Mouse (Mus musculus): ENCODE results near the gene Hmcn2. TPM values are rescaled to one million over a fixed set of nuclear protein-coding genes. Genes with fewer than 3 reads are reported as not detected.

The Hmcn2 gene
- total and polyA plus RNA-seq, 3 experiments: 7.2 to 24.3 (median 8.3) TPM

DNA sequence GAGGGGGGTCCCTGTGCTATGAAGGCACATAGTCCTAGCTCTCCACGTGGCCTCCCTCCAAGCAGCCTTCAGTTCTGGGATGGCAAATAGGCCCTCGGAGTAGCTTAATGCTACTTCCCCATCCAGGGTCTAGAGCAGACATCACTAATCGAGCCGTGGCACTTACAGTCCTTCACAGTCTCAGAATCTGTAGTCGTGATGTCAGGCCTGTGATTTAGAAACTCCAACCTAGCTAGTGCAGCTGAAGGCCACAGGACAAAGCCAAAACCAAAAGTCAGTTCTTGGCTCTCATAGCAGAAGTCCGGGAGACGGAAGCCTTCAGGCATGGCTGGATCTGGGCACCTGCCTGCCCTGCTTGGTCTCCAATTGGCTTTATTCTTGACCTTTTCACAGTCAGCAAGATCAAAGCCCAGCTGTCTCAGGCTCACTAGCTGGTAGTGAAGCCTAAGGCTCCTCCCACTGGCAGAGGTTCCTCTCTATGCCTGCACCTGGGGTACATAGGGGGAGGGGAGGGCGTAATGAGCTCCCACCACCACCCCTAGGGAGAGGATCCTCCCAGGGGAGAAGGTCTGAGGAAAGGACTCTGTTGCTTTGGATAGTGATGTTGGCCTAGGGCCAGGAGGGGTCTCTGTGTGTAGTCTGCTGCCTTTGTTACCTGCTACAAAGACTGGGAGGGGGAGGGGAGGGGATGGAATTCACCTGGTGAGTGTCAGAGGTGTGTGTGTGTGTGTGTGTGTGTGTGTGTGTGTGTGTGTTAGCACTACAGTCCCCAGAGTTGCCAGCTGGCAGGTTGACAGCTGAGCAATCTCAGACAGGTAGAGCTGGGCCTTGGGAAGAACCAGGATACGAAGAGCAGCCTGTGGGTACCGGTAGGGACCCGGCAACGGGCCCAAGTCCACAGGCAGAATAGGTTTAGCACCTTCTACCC is 163.3 kb downstream of the Hmcn2 start:
- H3K4me3 ChIP-seq: no peak overlapping the region
- TF ChIP-seq POLR2A (IDR thresholded peaks at IDR 0.05; ENCODE audit: insufficient read depth, low read depth, low read length): no peak
- no peak for TF ChIP-seq CTCF (IDR thresholded peaks at IDR 0.05)
- TF ChIP-seq EP300 (IDR thresholded peaks at IDR 0.05; ENCODE audit: insufficient read depth, low read depth, low read length): no peak
- H3K9ac ChIP-seq (ENCODE audit: low read depth, low read length): no peak overlapping the region
- H3K4me1 ChIP-seq (ENCODE audit: control insufficient read depth, insufficient read depth, low read length): no peaks in the 10 kb centered on the region
- no peak overlapping the region for H3K27ac ChIP-seq
- H3K79me2 ChIP-seq (replicated peaks; ENCODE audit: control insufficient read depth, insufficient read depth, low read length): no peaks in the 10 kb centered on the region
- DNase-seq: no peak
- intact Hi-C loops (cut with DNase I): no loop called here
- H3K36me3 ChIP-seq (ENCODE audit: control insufficient read depth, insufficient read depth, low read length): no peaks in the 10 kb centered on the region
- no peaks in the 10 kb centered on the region for H3K27me3 ChIP-seq (ENCODE audit: control insufficient read depth, insufficient read depth, low read length)
- WGBS: 81% methylated on average over 12 of the region's 12 CpGs

DNA sequence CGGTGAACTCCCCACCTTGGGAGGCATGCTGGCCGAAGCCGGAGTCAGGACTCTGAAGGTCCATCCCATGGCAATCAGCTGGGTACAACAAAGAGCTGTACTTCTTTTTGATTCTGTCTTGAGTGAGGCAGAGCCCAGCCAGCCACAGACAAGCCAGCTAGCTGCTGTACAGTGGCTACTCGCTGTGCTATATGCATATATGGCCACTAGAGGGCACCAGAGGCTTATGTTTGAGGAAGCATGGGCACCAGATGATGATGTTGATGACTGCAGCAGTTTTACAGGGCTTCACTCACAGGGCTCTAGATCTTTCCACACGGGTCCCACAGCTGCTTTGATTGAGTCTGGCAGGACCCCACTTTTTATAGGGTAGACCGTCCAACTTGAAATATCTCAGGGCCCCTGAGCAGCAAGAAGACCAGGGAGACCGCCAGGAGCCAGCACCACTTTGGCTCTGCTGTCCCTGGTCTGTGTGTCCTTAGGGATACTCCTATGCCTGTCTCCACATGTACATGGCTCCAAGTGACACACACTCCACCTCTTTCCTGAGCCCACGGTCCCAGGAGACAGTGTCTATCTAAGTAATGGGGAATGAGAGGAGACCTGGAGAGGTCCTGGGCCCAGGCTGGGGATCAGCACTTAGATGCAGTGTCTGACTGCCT is 168.8 kb downstream of the Hmcn2 start:
- no peak overlapping the region for H3K27ac ChIP-seq
- no peaks in the 10 kb centered on the region for H3K36me3 ChIP-seq (ENCODE audit: control insufficient read depth, insufficient read depth, low read length)
- intact Hi-C loops (cut with DNase I): loop anchor here (1.0 to 10.0 kb wide), 3 partner anchors 172 to 432 kb away; no protein-coding TSS in a partner anchor
- H3K4me3 ChIP-seq: no peak overlapping the region
- TF ChIP-seq EP300 (IDR thresholded peaks at IDR 0.05; ENCODE audit: insufficient read depth, low read depth, low read length) (peak; percentile 81; the same call in 1 of the 2 replicates), POLR2A (IDR thresholded peaks at IDR 0.05; ENCODE audit: insufficient read depth, low read depth, low read length) (no peak), CTCF (IDR thresholded peaks at IDR 0.05) (peak; percentile 99)
- WGBS: 27% methylated on average over 8 of the region's 8 CpGs
- H3K79me2 ChIP-seq (replicated peaks; ENCODE audit: control insufficient read depth, insufficient read depth, low read length): no peaks in the 10 kb centered on the region
- no peaks in the 10 kb centered on the region for H3K4me1 ChIP-seq (ENCODE audit: control insufficient read depth, insufficient read depth, low read length)
- no peaks in the 10 kb centered on the region for H3K27me3 ChIP-seq (ENCODE audit: control insufficient read depth, insufficient read depth, low read length)
- DNase-seq: peak; percentile 75 to 80
- H3K9ac ChIP-seq (ENCODE audit: low read depth, low read length): no peak overlapping the region

DNA sequence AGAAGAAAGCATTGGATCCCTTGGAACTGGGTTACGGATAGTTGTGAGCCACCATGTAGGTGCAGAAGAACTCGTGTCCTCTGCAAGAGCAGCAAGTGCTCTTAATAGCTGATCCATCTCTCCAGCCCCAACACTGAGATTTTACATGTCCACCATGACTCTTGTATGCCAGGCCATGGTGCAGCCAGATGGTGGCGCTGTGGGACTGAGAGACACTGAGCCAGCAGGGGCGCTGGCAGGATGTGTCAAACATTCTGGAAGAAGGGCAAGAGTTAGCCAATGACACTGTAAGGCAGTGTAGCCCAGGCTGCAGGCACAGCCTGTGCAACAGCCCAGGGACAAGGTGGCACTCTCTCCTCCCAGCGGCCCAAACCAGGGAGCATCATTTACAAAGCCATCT is 170.0 kb downstream of the Hmcn2 start:
- H3K36me3 ChIP-seq (ENCODE audit: control insufficient read depth, insufficient read depth, low read length): no peaks in the 10 kb centered on the region
- TF ChIP-seq CTCF (IDR thresholded peaks at IDR 0.05): peak; percentile 75
- TF ChIP-seq POLR2A (IDR thresholded peaks at IDR 0.05; ENCODE audit: insufficient read depth, low read depth, low read length): no peak
- no peak for TF ChIP-seq EP300 (IDR thresholded peaks at IDR 0.05; ENCODE audit: insufficient read depth, low read depth, low read length)
- no peak overlapping the region for H3K4me3 ChIP-seq
- no peaks in the 10 kb centered on the region for H3K4me1 ChIP-seq (ENCODE audit: control insufficient read depth, insufficient read depth, low read length)
- no peaks in the 10 kb centered on the region for H3K79me2 ChIP-seq (replicated peaks; ENCODE audit: control insufficient read depth, insufficient read depth, low read length)
- no peaks in the 10 kb centered on the region for H3K27me3 ChIP-seq (ENCODE audit: control insufficient read depth, insufficient read depth, low read length)
- intact Hi-C loops (cut with DNase I): loop anchor here (10.0 kb wide), 1 partner anchor 301 kb away; no protein-coding TSS in a partner anchor
- peak in 1 of 2 experiments; percentile 58 for DNase-seq
- WGBS: 37% methylated on average over 5 of the region's 5 CpGs
- H3K9ac ChIP-seq (ENCODE audit: low read depth, low read length): no peak overlapping the region
- no peak overlapping the region for H3K27ac ChIP-seq

DNA sequence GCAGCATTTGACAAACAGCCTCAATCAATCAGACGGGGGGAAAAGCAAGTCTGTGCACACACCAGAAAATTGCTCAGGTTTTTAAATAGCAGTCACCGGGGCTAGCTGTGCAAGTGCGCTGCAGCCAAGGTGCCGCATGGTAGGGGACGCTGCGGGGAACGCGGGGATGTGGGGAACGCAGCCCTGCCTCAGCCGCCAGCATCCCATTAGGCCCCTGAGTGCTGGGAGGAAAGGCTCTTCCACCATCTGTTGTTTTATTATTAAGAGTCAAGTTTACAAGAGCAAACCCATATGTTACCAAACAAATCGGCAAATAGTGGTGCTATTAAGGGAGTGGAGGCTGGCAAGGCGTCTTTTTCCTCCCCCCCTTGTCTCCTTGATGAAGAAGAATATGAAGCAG is 175.0 kb downstream of the Hmcn2 start:
- Histone ChIP-seq H3K4me1 (ENCODE audit: control insufficient read depth, insufficient read depth, low read length) (no peaks in the 10 kb centered on the region), H3K27me3 (ENCODE audit: control insufficient read depth, insufficient read depth, low read length) (no peaks in the 10 kb centered on the region), H3K27ac (no peak overlapping the region), H3K4me3 (no peak overlapping the region), H3K36me3 (ENCODE audit: control insufficient read depth, insufficient read depth, low read length) (no peaks in the 10 kb centered on the region), H3K79me2 (replicated peaks; ENCODE audit: control insufficient read depth, insufficient read depth, low read length) (no peaks in the 10 kb centered on the region), H3K9ac (ENCODE audit: low read depth, low read length) (no peak overlapping the region)
- no peak for TF ChIP-seq EP300 (IDR thresholded peaks at IDR 0.05; ENCODE audit: insufficient read depth, low read depth, low read length)
- no peak for TF ChIP-seq POLR2A (IDR thresholded peaks at IDR 0.05; ENCODE audit: insufficient read depth, low read depth, low read length)
- no peak for DNase-seq
- 72% methylated on average over 12 of the region's 12 CpGs for WGBS
- intact Hi-C loops (cut with DNase I): loop anchor here (10.0 kb wide), 1 partner anchor 296 kb away; no protein-coding TSS in a partner anchor

DNA sequence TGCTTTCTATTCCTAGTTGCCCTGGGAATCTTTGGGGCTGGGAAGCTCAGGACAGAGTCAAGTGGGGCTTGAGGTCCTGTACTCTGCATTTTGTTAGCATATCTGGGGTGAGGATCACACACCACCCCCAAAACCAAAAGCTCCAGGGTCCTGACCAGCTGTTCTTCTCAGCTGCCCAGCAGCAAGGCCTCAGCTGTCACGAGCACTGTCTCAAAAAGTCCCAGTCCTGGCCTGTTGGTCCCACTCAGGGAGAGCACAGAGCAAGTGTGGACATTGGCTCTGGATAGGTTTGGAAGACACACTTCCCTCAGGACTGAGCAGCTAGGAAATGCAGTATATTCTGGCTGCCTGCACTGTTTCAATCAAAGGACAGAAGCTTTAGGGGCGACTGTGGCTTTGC is 176.3 kb downstream of the Hmcn2 start:
- no peak for DNase-seq
- WGBS: 68% methylated on average over 2 of the region's 2 CpGs
- intact Hi-C loops (cut with DNase I): no loop called here
- TF ChIP-seq CTCF (IDR thresholded peaks at IDR 0.05): no peak
- no peak for TF ChIP-seq EP300 (IDR thresholded peaks at IDR 0.05; ENCODE audit: insufficient read depth, low read depth, low read length)
- TF ChIP-seq POLR2A (IDR thresholded peaks at IDR 0.05; ENCODE audit: insufficient read depth, low read depth, low read length): no peak
- Histone ChIP-seq H3K9ac (ENCODE audit: low read depth, low read length) (no peak overlapping the region), H3K4me1 (ENCODE audit: control insufficient read depth, insufficient read depth, low read length) (no peaks in the 10 kb centered on the region), H3K36me3 (ENCODE audit: control insufficient read depth, insufficient read depth, low read length) (no peaks in the 10 kb centered on the region), H3K27me3 (ENCODE audit: control insufficient read depth, insufficient read depth, low read length) (no peaks in the 10 kb centered on the region), H3K4me3 (no peak overlapping the region), H3K79me2 (replicated peaks; ENCODE audit: control insufficient read depth, insufficient read depth, low read length) (no peaks in the 10 kb centered on the region), H3K27ac (no peak overlapping the region)

Measured in heart, adult 2 months (tissue).